Mouse (Mus musculus): ENCODE measurements around the gene Rsg1.

The Rsg1 gene

GRCm38 (mm10) chr4:141211646-141212045, 2.1 kb upstream of the Rsg1 start:
- DNase-seq (ENCODE audit: low spot score in 2 of 2): no peak

DNA sequence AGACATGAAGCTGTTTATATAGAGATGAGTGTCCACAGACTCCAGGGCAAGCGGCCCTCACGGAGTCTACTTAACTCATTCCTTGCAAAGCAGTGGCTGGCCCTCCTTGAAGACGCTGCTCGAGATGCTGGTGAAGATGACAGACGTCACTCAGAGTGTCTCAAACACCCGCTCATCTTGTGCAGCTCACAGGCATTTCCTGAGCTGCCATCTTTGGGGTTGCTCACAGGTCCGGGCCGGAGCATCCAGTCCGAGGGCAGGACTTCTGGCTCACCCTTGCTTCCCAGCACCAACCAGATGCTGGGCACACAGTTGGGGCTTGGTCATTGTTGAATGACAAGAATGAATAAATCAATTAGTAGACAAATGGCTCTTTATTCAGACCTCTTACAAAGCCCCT, 864 bp upstream of the Rsg1 start:
- no peak for DNase-seq (ENCODE audit: low spot score in 2 of 2)

DNA sequence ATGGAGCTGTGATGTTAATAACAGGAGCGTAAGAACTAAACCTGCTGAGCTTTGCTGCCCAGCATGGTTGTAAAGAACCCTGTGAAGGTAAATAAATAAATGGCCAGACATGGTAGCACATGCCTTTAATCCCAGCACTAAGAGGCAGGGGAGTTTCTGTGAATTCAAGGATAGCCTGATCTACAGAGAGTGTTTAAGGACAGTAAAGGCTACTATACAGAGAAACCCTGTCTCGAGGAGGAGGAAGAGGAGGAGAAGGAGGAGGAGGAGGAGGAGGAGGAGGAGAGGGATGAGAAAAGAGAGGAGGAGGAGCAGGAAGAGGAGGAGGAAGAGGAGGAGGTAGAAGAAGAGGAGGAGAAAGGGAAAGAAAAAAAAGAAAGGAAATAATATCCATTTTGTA, 414 bp upstream of the Rsg1 start:
- no peak for DNase-seq (ENCODE audit: low spot score in 2 of 2)

GRCm38 (mm10) chr4:141214337-141214851, 638 bp downstream of the Rsg1 start:
- peak; percentile 56 to 63 for DNase-seq (ENCODE audit: low spot score in 2 of 2)

DNA sequence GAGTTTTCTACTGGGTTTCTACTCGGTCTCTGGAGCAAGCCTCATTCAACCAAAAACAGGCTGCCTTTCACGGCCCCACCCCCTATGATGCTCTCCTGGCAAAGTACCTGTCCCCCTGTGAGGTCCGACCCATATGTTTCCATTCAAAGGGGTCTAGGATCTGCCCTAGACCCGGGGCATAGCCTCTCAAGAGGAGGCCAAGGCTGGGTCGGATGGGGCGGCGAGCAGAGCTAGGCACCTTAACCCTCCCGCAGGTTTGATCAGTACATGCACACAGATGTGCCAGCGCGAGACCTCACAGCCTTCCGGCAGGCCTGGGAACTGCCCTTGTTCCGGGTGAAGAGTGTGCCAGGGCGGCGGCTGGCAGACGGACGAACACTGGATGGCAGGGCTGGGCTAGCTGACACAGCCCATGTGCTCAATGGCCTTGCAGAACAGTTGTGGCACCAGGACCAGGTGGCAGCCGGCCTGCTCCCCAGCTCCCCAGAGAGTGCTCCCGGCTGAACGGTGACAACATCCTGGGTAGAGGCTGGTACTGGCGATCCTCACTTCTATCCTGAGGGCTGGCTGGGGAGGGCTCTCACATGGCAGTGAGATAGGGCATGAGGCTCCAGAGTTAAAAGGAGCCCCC, 5.9 kb downstream of the Rsg1 start:
- no peak for DNase-seq (ENCODE audit: low spot score in 2 of 2)

GRCm38 (mm10) chr4:141221848-141222247, 8.1 kb downstream of the Rsg1 start:
- DNase-seq (ENCODE audit: low spot score in 2 of 2): no peak

DNA sequence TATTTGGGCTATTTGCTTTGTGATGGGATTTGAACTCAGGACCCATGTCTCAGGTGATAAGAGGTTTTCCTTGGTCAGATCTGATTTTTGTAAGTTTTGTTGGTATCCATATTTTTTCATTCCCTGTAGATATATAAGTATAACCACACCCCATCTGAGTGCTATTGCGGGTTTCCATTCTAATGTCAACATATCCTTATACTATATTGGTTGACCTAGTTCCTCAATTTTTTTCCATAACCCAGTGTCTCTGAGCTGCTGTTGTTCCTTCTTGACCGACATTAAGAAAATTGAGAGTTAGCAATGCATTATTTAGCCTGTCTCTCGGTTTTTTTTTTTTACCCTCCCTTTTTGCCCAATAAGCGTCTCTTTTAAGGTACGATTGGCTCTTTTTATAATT, 9.0 kb downstream of the Rsg1 start:
- DNase-seq (ENCODE audit: low spot score in 2 of 2): no peak

GRCm38 (mm10) chr4:141228687-141229086, 14.9 kb downstream of the Rsg1 start:
- DNase-seq (ENCODE audit: low spot score in 2 of 2): no peak

GRCm38 (mm10) chr4:141233196-141233595, 19.4 kb downstream of the Rsg1 start:
- DNase-seq (ENCODE audit: low spot score in 2 of 2): no peak

- DNase-seq (ENCODE audit: low spot score in 2 of 2): no peak
These were observed 21.9 kb downstream of the Rsg1 start for GRCm38 (mm10) chr4:141235537-141236111.

GRCm38 (mm10) chr4:141236856-141237255, 23.1 kb downstream of the Rsg1 start:
- no peak for DNase-seq (ENCODE audit: low spot score in 2 of 2)

DNA sequence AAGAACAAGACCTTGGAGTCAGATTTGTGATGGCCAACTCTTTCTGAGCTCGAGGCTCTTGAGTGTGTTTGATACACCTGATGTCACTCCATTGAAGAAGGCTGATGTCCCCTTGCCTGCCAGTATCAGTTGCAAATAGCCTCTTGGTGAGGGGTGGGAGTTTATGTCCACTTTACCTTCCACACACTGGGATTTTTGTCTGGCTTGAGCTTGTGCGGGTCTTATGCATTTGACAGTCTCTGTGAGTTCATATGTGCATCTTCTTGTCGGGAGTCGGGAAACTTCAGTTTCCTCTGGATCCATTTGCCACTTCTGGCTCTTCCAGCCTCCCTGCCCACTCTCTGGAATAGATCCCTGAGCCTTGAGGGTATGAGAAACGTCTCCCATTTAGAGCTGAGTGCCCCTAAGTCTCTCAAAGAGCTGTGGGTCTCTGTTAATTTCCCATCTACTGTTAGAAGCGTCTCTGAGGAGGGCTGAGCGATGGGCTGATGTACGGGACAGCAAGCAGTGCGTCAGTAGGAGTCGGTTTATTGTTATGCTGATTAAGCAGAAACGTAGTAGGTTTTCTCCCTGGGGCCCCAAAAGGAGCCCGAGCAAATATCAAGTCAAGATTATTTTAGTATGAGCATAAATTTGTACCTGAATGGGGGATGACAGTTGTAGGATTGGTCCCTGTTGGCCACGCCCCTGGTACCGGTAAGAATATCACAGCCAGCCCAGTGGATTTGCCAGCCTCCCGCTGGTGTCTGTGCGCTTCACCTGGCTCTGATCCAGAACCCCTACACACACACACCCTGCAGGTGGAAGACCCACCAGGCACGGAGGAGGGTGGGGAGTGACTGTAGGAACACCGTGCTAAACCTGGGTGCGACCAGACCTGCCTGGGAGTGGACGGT, 25.0 kb downstream of the Rsg1 start:
- DNase-seq (ENCODE audit: low spot score in 2 of 2): no peak

- peak; percentile 78 to 81 for DNase-seq (ENCODE audit: low spot score in 2 of 2)
These were observed 25.8 kb downstream of the Rsg1 start, which contains the start of gene Arhgef19 for GRCm38 (mm10) chr4:141239388-141240125. Arhgef19 (plus strand) TSS chr4:141239499.

- peak in 1 of 2 experiments; percentile 21 for DNase-seq (ENCODE audit: low spot score in 2 of 2)
These were observed 26.9 kb downstream of the Rsg1 start for GRCm38 (mm10) chr4:141240617-141241016.

DNA sequence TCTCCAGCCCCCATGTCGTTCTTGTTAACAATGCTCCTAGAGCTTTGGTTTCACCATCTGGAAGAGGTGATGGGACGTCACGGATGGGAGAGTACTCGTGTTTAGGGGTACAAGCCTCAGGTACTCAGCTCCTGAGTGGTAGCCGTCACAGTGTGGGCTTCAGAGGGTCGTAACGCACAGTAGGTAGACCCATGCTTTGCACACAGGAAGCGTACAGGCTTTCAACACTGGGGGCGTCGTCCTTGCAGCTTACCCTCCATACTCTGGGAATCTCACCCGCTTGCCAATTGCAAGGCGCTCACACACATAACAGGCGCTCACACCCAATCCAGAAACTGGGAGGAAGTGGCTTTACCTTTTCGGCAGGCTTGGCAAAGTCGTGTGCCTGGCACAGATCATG, 28.1 kb downstream of the Rsg1 start:
- no peak for DNase-seq (ENCODE audit: low spot score in 2 of 2)

DNA sequence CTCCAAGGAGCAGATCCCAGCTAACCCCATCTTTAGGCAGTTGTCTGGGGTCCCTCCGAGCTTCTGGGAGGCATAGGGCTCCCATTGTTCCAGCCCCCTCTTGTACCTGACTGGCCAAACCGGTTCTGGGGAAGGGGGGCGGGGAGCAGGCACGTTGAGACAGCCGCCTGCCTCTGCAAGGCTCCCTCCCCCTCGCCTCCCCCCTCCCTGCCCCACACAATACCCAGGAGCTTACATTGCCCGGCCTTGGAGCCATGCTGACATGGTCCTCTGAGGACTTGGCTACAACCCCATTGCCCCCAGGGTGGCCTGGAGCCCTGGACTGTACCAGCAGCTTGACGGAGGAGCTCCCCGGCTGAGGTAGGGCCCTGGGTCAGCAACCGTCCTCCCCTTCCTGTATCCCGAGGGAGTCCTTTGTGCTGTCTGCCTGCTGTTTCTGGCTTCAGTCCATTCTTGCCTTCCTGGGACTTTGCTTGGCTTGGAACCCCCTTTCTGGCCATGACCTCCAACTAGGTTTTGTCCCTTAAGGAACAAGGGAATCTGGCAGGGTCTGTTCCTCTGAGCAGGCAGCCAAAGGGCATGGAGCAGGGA, 29.0 kb downstream of the Rsg1 start:
- no peak for DNase-seq (ENCODE audit: low spot score in 2 of 2)

DNA sequence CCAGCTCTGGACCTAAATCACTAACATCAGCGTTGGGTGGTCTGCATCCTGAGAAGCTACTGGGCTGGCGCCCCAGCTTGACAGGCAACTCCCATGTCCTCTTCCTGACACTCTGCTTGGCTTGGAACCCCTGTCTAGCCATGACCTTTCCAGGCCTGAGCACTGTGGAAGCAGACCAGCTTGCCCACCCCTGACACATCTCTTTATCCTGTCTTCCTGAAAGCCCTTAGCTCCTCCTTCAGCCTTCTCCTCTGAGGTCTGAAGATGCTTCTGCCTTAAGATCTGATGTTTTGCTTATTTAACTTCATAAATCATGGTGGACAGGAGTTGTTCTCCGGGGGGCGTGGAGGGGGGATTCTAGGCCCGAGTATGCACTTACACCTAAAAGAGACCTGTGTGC, 29.9 kb downstream of the Rsg1 start:
- no peak for DNase-seq (ENCODE audit: low spot score in 2 of 2)

DNA sequence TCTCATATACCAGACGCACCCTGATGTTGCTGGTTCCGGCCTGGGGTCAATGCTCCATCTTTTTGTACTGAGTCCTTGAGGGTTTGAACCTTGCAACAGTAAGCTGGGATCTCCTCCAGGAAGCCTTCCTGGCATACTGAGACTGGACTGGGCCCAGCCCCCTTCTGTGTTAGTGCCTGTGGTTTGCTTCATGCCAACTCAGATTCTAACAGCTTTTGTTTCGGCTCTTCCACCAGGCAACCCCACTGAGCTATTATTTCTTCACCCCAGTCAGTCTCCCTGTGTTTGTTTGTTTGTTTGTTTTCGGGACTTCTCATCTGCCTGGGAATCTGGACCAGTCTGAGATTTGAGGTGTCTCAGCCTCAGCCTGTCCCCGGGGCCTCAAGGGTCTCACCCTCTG, 30.6 kb downstream of the Rsg1 start:
- DNase-seq (ENCODE audit: low spot score in 2 of 2): no peak

DNA sequence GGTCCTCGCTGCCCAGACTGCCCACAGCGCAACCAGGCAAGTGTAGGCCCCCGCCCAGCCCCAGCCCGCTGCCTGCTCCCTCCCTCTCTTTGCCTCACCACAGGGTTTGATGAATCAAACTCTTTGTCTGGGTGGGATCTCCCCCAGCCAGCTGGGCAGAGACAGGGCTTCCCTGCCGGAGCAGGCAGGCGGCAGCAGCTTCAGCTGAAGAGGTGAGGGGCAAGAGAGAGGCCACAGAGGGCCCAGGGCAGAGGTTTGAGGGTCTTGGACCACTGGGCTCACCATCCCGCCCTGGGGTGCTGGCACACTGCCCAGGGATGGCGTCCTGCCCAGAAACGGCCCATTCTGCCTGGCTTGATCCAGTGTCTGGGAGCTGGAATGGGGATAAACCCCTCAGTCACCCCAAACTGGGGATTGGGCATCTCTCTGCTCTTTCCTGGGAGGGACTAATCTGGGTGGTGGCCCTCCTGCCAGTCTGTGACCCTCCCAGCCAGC, 31.2 kb downstream of the Rsg1 start:
- DNase-seq (ENCODE audit: low spot score in 2 of 2): no peak

DNA sequence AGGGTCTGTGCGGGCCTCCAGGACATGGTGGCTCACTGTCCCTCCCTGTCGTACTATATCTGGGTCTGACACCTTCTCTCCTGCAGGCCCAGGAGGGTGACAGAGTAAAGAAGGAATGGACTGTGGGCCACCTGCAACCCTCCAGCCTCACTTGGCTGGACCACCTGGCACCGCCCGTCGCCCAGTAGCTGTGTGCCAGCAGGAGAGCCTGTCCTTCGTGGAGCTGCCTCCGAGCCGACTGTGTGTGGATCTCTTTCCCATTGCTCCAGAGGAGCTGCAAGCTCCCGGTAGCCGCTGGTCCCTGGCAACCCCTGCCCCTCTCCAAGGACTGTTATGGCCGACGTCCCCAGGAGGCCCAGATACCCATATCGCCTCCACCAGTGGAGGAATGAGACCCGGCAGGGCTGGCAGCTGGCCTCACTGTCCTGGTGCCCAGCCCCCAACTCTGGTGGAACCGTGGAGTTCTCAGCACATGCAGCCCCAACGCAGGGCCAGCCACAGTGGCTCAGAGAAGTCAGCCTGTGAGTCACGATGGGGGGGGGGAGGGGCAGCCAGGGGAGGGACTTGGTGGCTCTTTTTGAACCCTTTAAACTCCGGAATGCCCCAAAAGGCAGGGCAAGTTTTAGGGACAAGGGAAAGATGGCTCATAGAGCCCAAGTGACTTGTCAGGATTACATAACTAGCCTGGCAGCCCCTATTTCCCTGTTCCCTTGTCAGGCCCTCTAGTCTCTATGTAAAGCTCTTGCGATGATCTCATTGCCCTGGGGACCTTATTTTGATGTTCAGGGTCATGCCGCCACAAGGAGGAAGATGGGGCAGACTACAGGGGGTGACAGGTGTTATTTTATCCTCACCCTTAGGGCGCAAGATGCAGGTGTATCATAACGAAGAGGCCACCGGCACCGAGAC, 32.6 kb downstream of the Rsg1 start:
- no peak for DNase-seq (ENCODE audit: low spot score in 2 of 2)

Measured in spleen, postnatal 36 days (tissue).